Mouse (Mus musculus): ENCODE data around the gene Olfr649.

Olfr649 gene

GRCm38 (mm10) chr7:104195885-104196284 lies at the start of gene Olfr649:
Gene Olfr649, minus strand, starts transcription at chr7:104195985.
- DNase-seq (ENCODE audit: low spot score): no peak

- DNase-seq (ENCODE audit: low spot score): peak; percentile 81
Observed at GRCm38 (mm10) chr7:104244287-104245181, 48.7 kb upstream of the Olfr649 start, which contains the start of gene Trim34a. Gene Trim34a, plus strand, starts transcription at chr7:104244457.

GRCm38 (mm10) chr7:104243616-104244015 lies 47.8 kb upstream of the Olfr649 start:
- no peak for DNase-seq (ENCODE audit: low spot score)

GRCm38 (mm10) chr7:104240857-104241256 lies 45.1 kb upstream of the Olfr649 start:
- no peak for DNase-seq (ENCODE audit: low spot score)

GRCm38 (mm10) chr7:104231203-104231602 lies 35.4 kb upstream of the Olfr649 start:
- DNase-seq (ENCODE audit: low spot score): peak; percentile 41

GRCm38 (mm10) chr7:104218701-104219569 lies 23.1 kb upstream of the Olfr649 start, which contains the start of gene Trim6:
Gene Trim6, plus strand, starts transcription at chr7:104218793.
- peak; percentile 7 for DNase-seq (ENCODE audit: low spot score)

GRCm38 (mm10) chr7:104217881-104218280 lies 22.1 kb upstream of the Olfr649 start:
- no peak for DNase-seq (ENCODE audit: low spot score)

GRCm38 (mm10) chr7:104216011-104216535 lies 20.3 kb upstream of the Olfr649 start:
- no peak for DNase-seq (ENCODE audit: low spot score)

GRCm38 (mm10) chr7:104206197-104206596 lies 10.4 kb upstream of the Olfr649 start:
- no peak for DNase-seq (ENCODE audit: low spot score)

GRCm38 (mm10) chr7:104199822-104200221 lies 4.0 kb upstream of the Olfr649 start:
- DNase-seq (ENCODE audit: low spot score): peak; percentile 57

GRCm38 (mm10) chr7:104191275-104191674 lies 4.5 kb downstream of the Olfr649 start:
- DNase-seq (ENCODE audit: low spot score): no peak

GRCm38 (mm10) chr7:104183292-104183691 lies 12.5 kb downstream of the Olfr649 start, which contains the start of gene Olfr648:
Gene Olfr648, minus strand, starts transcription at chr7:104183392.
- DNase-seq (ENCODE audit: low spot score): no peak

GRCm38 (mm10) chr7:104179074-104179473 lies 16.7 kb downstream of the Olfr649 start:
- no peak for DNase-seq (ENCODE audit: low spot score)

- no peak for DNase-seq (ENCODE audit: low spot score)
Observed at GRCm38 (mm10) chr7:104178422-104179054, 17.2 kb downstream of the Olfr649 start.

GRCm38 (mm10) chr7:104175085-104175484 lies 20.7 kb downstream of the Olfr649 start:
- DNase-seq (ENCODE audit: low spot score): no peak

GRCm38 (mm10) chr7:104169634-104170204 lies 26.1 kb downstream of the Olfr649 start:
- DNase-seq (ENCODE audit: low spot score): peak; percentile 48

- DNase-seq (ENCODE audit: low spot score): no peak
Observed at GRCm38 (mm10) chr7:104167105-104167504, 28.7 kb downstream of the Olfr649 start.

GRCm38 (mm10) chr7:104150456-104150855 lies 45.3 kb downstream of the Olfr649 start, which contains the start of gene Ubqlnl:
Gene Ubqlnl, minus strand, starts transcription at chr7:104150556.
- DNase-seq (ENCODE audit: low spot score): no peak

- no peak for DNase-seq (ENCODE audit: low spot score)
Observed at GRCm38 (mm10) chr7:104143179-104143578, 52.6 kb downstream of the Olfr649 start, which contains the start of gene Ubqln3. Gene Ubqln3, minus strand, starts transcription at chr7:104143279.

Data from T-cell, adult 2 months (primary cell).